Mouse (Mus musculus) MEL (cell line): ENCODE data around the gene Pi16.

Experiments used
- CTCF ChIP-seq, 3 experiments: IDR thresholded peaks in 2 of 3; conservative IDR thresholded peaks in 1 of 3; 2 replicates each; pipeline ENCODE4 v1.5.1; 2011 to 2012; ENCODE audit warnings: low read length in 3 of 3, low read depth in 2 of 3, mild to moderate bottlenecking in 2 of 3, improper control_type of control experiment in 1 of 3, inconsistent platforms in 1 of 3, mixed read lengths in 1 of 3, moderate library complexity in 1 of 3; ENCODE audit not compliant: control insufficient read depth in 1 of 3, insufficient read depth in 1 of 3, poor library complexity in 1 of 3, severe bottlenecking in 1 of 3
- E2F4 ChIP-seq: IDR thresholded peaks from 2 replicates; pipeline ENCODE4 v1.6.1; 2011; ENCODE audit warnings: low read depth, low read length, improper control_type of control experiment, borderline replicate concordance
- POLR2A ChIP-seq, 2 experiments: IDR thresholded peaks; 2 replicates each; pipeline ENCODE4 v1.6.1; 2011 to 2012; ENCODE audit warnings: low read length in 2 of 2, mild to moderate bottlenecking in 2 of 2, control low read depth in 1 of 2, improper control_type of control experiment in 1 of 2, low read depth in 1 of 2, moderate library complexity in 1 of 2; ENCODE audit not compliant: control insufficient read depth in 1 of 2, insufficient read depth in 1 of 2, poor library complexity in 1 of 2
- USF1 ChIP-seq: IDR thresholded peaks from 2 replicates; pipeline ENCODE4 v1.6.1; 2014; ENCODE audit warnings: low read depth, mild to moderate bottlenecking, inconsistent platforms, low read length, improper control_type of control experiment, moderate library complexity
- USF2 ChIP-seq, 2 experiments: IDR thresholded peaks; 2 replicates each; pipeline ENCODE4 v1.6.1; 2011 to 2012; ENCODE audit warnings: improper control_type of control experiment in 2 of 2, low read length in 2 of 2, borderline replicate concordance in 1 of 2, inconsistent platforms in 1 of 2, low read depth in 1 of 2, mild to moderate bottlenecking in 1 of 2; ENCODE audit not compliant: insufficient read depth in 1 of 2

GRCm38 (mm10) chr17:29378056-29378455 is 60.6 kb downstream of the Pi16 start:
- TF ChIP-seq CTCF (IDR thresholded peaks at IDR 0.05 in 2 of 3, conservative IDR thresholded peaks at IDR 0.05 in 1 of 3; ENCODE audit: control insufficient read depth in 1 of 3, insufficient read depth in 1 of 3, low read depth in 2 of 3, low read length in 3 of 3, poor library complexity in 1 of 3, severe bottlenecking in 1 of 3) = no peak
- no peak for TF ChIP-seq POLR2A (IDR thresholded peaks at IDR 0.05; ENCODE audit: control insufficient read depth in 1 of 2, insufficient read depth in 1 of 2, low read depth in 1 of 2, low read length in 2 of 2, poor library complexity in 1 of 2)
- TF ChIP-seq USF2 (IDR thresholded peaks at IDR 0.05; ENCODE audit: borderline replicate concordance in 1 of 2, insufficient read depth in 1 of 2, low read depth in 1 of 2, low read length in 2 of 2) = no peak
- TF ChIP-seq USF1 = no peak
- TF ChIP-seq E2F4 = no peak
